Mouse (Mus musculus): ENCODE data around the gene Myo3b. TPM values are rescaled to one million over a fixed set of nuclear protein-coding genes. Genes with fewer than 3 reads are reported as not detected.

Gene Myo3b
- polyA plus RNA-seq, 2 experiments = not detected

- H3K27ac ChIP-seq = no peak overlapping the region
- no peaks in the 10 kb centered on the region for H3K36me3 ChIP-seq (replicated peaks; ENCODE audit: control insufficient read depth, insufficient read depth, low read depth)
- DNase-seq (ENCODE audit: low read depth in 3 of 3, low spot score in 3 of 3) (no peak), ATAC-seq (ENCODE audit: insufficient read depth) (no peak)
- no peak overlapping the region for H3K4me3 ChIP-seq (ENCODE audit: insufficient read depth in 1 of 2, low read depth in 2 of 2, low read length in 2 of 2)
- TF ChIP-seq EP300 (IDR thresholded peaks at IDR 0.05; ENCODE audit: low read depth) = no peak
- TF ChIP-seq CTCF (IDR thresholded peaks at IDR 0.05; ENCODE audit: low read depth) = no peak
- no peak overlapping the region for H3K9ac ChIP-seq (replicated peaks)
- WGBS (ENCODE audit: insufficient replicate concordance) = 15% methylated on average over 21 of the region's 21 CpGs
- H3K4me1 ChIP-seq (replicated peaks; ENCODE audit: control insufficient read depth in 2 of 2, insufficient read depth in 2 of 2, low read length in 1 of 2) = no peaks in the 10 kb centered on the region
- peaks cover 7% of the 10 kb centered on the region for H3K27me3 ChIP-seq (ENCODE audit: control insufficient read depth, insufficient read depth, low read length)
- H3K4me2 ChIP-seq (ENCODE audit: low read depth) = no peak overlapping the region
- no peaks in the 10 kb centered on the region for H3K9me3 ChIP-seq (ENCODE audit: control insufficient read depth, low read length)
These were observed 88.6 kb downstream of the Myo3b start for GRCm38 (mm10) chr2:70127351-70128148.

- ATAC-seq (ENCODE audit: insufficient read depth) = no peak
- 31% methylated on average over 6 of the region's 6 CpGs for WGBS (ENCODE audit: insufficient replicate concordance)
These were observed 89.7 kb downstream of the Myo3b start for GRCm38 (mm10) chr2:70128590-70128989.

GRCm38 (mm10) chr2:70129566-70129965 lies 90.6 kb downstream of the Myo3b start:
- H3K9ac ChIP-seq (replicated peaks) = no peak overlapping the region
- TF ChIP-seq EP300 (IDR thresholded peaks at IDR 0.05; ENCODE audit: low read depth) (no peak), CTCF (IDR thresholded peaks at IDR 0.05; ENCODE audit: low read depth) (no peak)
- peaks cover 7% of the 10 kb centered on the region for H3K27me3 ChIP-seq (ENCODE audit: control insufficient read depth, insufficient read depth, low read length)
- H3K27ac ChIP-seq = no peak overlapping the region
- ATAC-seq (ENCODE audit: insufficient read depth) (no peak), DNase-seq (ENCODE audit: low read depth in 3 of 3, low spot score in 3 of 3) (no peak)
- no peak overlapping the region for H3K4me2 ChIP-seq (ENCODE audit: low read depth)
- H3K4me3 ChIP-seq (ENCODE audit: insufficient read depth in 1 of 2, low read depth in 2 of 2, low read length in 2 of 2) = no peak overlapping the region
- H3K36me3 ChIP-seq (replicated peaks; ENCODE audit: control insufficient read depth, insufficient read depth, low read depth) = no peaks in the 10 kb centered on the region
- no peaks in the 10 kb centered on the region for H3K4me1 ChIP-seq (replicated peaks; ENCODE audit: control insufficient read depth in 2 of 2, insufficient read depth in 2 of 2, low read length in 1 of 2)
- WGBS (ENCODE audit: insufficient replicate concordance) = 39% methylated on average over 3 of the region's 3 CpGs
- no peaks in the 10 kb centered on the region for H3K9me3 ChIP-seq (ENCODE audit: control insufficient read depth, low read length)

More at GRCm38 (mm10) chr2:70128590-70128989, 89.7 kb downstream of the Myo3b start:
- Histone ChIP-seq H3K4me3 (ENCODE audit: insufficient read depth in 1 of 2, low read depth in 2 of 2, low read length in 2 of 2) (no peak overlapping the region), H3K9me3 (ENCODE audit: control insufficient read depth, low read length) (no peaks in the 10 kb centered on the region), H3K27me3 (ENCODE audit: control insufficient read depth, insufficient read depth, low read length) (peaks cover 7% of the 10 kb centered on the region), H3K4me1 (replicated peaks; ENCODE audit: control insufficient read depth in 2 of 2, insufficient read depth in 2 of 2, low read length in 1 of 2) (no peaks in the 10 kb centered on the region), H3K4me2 (ENCODE audit: low read depth) (no peak overlapping the region), H3K9ac (replicated peaks) (no peak overlapping the region), H3K36me3 (replicated peaks; ENCODE audit: control insufficient read depth, insufficient read depth, low read depth) (no peaks in the 10 kb centered on the region), H3K27ac (no peak overlapping the region)
- no peak for DNase-seq (ENCODE audit: low read depth in 3 of 3, low spot score in 3 of 3)
- TF ChIP-seq EP300 (IDR thresholded peaks at IDR 0.05; ENCODE audit: low read depth) = no peak
- TF ChIP-seq CTCF (IDR thresholded peaks at IDR 0.05; ENCODE audit: low read depth) = no peak

- DNase-seq (ENCODE audit: low read depth in 3 of 3, low spot score in 3 of 3) (no peak), ATAC-seq (ENCODE audit: insufficient read depth) (no peak)
- no peak overlapping the region for H3K4me3 ChIP-seq (ENCODE audit: insufficient read depth in 1 of 2, low read depth in 2 of 2, low read length in 2 of 2)
- no peaks in the 10 kb centered on the region for H3K36me3 ChIP-seq (replicated peaks; ENCODE audit: control insufficient read depth, insufficient read depth, low read depth)
- no peaks in the 10 kb centered on the region; the same call in 1 of the 2 replicates for H3K27me3 ChIP-seq (ENCODE audit: control insufficient read depth, insufficient read depth, low read length)
- WGBS (ENCODE audit: insufficient replicate concordance) = 63% methylated on average over 4 of the region's 4 CpGs
- H3K27ac ChIP-seq = no peak overlapping the region
- no peak overlapping the region for H3K4me2 ChIP-seq (ENCODE audit: low read depth)
- no peaks in the 10 kb centered on the region for H3K4me1 ChIP-seq (replicated peaks; ENCODE audit: control insufficient read depth in 2 of 2, insufficient read depth in 2 of 2, low read length in 1 of 2)
- no peak overlapping the region for H3K9ac ChIP-seq (replicated peaks)
- no peaks in the 10 kb centered on the region for H3K9me3 ChIP-seq (ENCODE audit: control insufficient read depth, low read length)
- TF ChIP-seq CTCF (IDR thresholded peaks at IDR 0.05; ENCODE audit: low read depth) (no peak), EP300 (IDR thresholded peaks at IDR 0.05; ENCODE audit: low read depth) (no peak)
These were observed 94.4 kb downstream of the Myo3b start for GRCm38 (mm10) chr2:70133281-70133680.

GRCm38 (mm10) chr2:70137226-70137998 lies 98.5 kb downstream of the Myo3b start:
- Histone ChIP-seq H3K4me2 (ENCODE audit: low read depth) (no peak overlapping the region), H3K9me3 (ENCODE audit: control insufficient read depth, low read length) (no peaks in the 10 kb centered on the region), H3K4me1 (replicated peaks; ENCODE audit: control insufficient read depth in 2 of 2, insufficient read depth in 2 of 2, low read length in 1 of 2) (no peaks in the 10 kb centered on the region), H3K36me3 (replicated peaks; ENCODE audit: control insufficient read depth, insufficient read depth, low read depth) (no peaks in the 10 kb centered on the region), H3K27me3 (ENCODE audit: control insufficient read depth, insufficient read depth, low read length) (no peaks in the 10 kb centered on the region), H3K4me3 (ENCODE audit: insufficient read depth in 1 of 2, low read depth in 2 of 2, low read length in 2 of 2) (no peak overlapping the region), H3K27ac (no peak overlapping the region), H3K9ac (replicated peaks) (no peak overlapping the region)
- 57% methylated on average over 4 of the region's 4 CpGs for WGBS (ENCODE audit: insufficient replicate concordance)
- DNase-seq (ENCODE audit: low read depth in 3 of 3, low spot score in 3 of 3) (no peak), ATAC-seq (ENCODE audit: insufficient read depth) (no peak)
- TF ChIP-seq CTCF (IDR thresholded peaks at IDR 0.05; ENCODE audit: low read depth) = no peak
- no peak for TF ChIP-seq EP300 (IDR thresholded peaks at IDR 0.05; ENCODE audit: low read depth)

Measured in liver, embryonic 14.5 days (tissue).